Mouse (Mus musculus) layer of hippocampus, postnatal 10 days (tissue): ENCODE results near the gene Far2. TPM values are rescaled to one million over a fixed set of nuclear protein-coding genes. Genes with fewer than 3 reads are reported as not detected.

Experiments used
- DNase-seq, 2 experiments: peaks; one replicate each; pipeline ENCODE4 v3.0.0; 2021; ENCODE audit warnings: low spot score in 2 of 2
- total RNA-seq, 2 experiments: library from RNA; stranded (reverse); gene quantifications; 2 replicates each; pipeline ENCODE4 v1.2.3; 2021

Far2 gene
- total RNA-seq, 2 experiments from 2014 or later: 27.2 to 29.8 TPM

DNA sequence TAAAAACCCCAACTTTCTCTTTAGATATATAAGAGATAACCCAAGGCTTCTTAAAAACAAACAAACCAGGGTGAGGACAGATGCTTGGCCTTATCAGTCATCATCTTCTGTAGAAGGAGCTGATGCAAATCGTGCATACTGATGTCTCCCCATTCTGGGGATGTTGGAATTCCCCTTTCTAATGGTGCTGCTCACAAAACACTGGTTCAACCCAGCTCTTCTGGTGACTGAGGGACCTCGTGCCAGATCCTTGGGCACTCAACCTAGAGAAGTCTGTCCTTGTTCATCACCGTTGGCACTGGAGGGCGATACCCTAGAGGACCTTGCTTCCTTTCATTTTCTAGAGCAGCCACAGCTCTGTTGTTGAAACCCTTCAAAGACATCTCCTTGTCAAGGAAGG, 169.7 kb downstream of the Far2 start:
- DNase-seq: no peak

- no peak for DNase-seq
These were observed 171.4 kb downstream of the Far2 start for GRCm38 (mm10) chr6:148218235-148219076.

- DNase-seq: no peak
These were observed 175.6 kb downstream of the Far2 start for GRCm38 (mm10) chr6:148222686-148223085.

DNA sequence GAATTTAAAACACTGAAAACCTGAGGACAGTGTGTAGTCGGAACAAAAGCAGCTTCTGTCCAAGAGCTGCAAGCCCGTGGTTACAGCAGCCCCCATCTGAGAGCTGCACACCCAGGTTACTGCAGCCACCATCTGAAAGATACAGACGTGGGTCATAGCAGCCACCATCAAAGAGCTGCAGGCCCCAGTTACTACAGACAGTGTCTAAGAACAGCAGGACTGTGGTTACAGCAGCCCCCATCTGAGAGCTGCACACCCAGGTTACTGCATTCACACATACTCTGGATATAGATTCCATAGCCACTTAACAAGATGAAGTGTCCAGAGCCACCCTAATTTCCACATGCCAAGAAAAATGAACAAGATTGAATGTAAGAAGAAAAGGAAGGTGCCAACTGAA, 180.5 kb downstream of the Far2 start:
- DNase-seq: no peak

Other genes starting within 250 kb of the Far2 start
- gene Ergic2, start 165.1 kb downstream of the Far2 start, total RNA-seq: 10 to 100 TPM; 75.9 to 78.7 TPM